Mouse (Mus musculus) neural tube, embryonic 13.5 days (tissue): Measurements from ENCODE around the gene Nedd4. TPM values are rescaled to one million over a fixed set of nuclear protein-coding genes. Genes with fewer than 3 reads are reported as not detected.

Experiments
- ATAC-seq: fragments of 200-750 bp; cut with Nextera tagmentation; 2 replicates; pipeline ENCODE4 v1.8.0; 2017; ENCODE audit warnings: low read depth, mild to moderate bottlenecking, moderate TSS enrichment, moderate library complexity
- H3K27ac ChIP-seq: fragments of 300-500 bp; sonication (generic); replicated peaks from 2 replicates; pipeline ENCODE4 v1.5.1; 2015; ENCODE audit warnings: moderate library complexity, mild to moderate bottlenecking, inconsistent platforms
- H3K27me3 ChIP-seq: fragments of 300-500 bp; sonication (generic); 2 replicates; pipeline ENCODE4 v1.6.1; 2015; ENCODE audit warnings: mild to moderate bottlenecking, inconsistent platforms
- H3K36me3 ChIP-seq: fragments of 300-500 bp; sonication (generic); 2 replicates; pipeline ENCODE4 v1.6.1; 2015; ENCODE audit warnings: mild to moderate bottlenecking, inconsistent platforms
- H3K4me1 ChIP-seq: fragments of 300-500 bp; sonication (generic); replicated peaks from 2 replicates; pipeline ENCODE4 v1.6.1; 2015; ENCODE audit warnings: inconsistent platforms
- H3K4me2 ChIP-seq: fragments of 300-500 bp; sonication (generic); 2 replicates; pipeline ENCODE4 v1.6.1; 2015; ENCODE audit warnings: inconsistent platforms, mild to moderate bottlenecking, moderate library complexity
- H3K4me3 ChIP-seq: fragments of 300-500 bp; sonication (generic); 2 replicates; pipeline ENCODE4 v1.5.1; 2015; ENCODE audit warnings: mild to moderate bottlenecking, inconsistent platforms
- H3K9ac ChIP-seq: fragments of 300-500 bp; sonication (generic); 2 replicates; pipeline ENCODE4 v1.6.1; 2015; ENCODE audit warnings: moderate library complexity, mild to moderate bottlenecking, inconsistent platforms
- H3K9me3 ChIP-seq: fragments of 300-500 bp; sonication (generic); 2 replicates; pipeline ENCODE4 v1.6.1; 2016; ENCODE audit warnings: inconsistent platforms
- WGBS: fragments of 180-500 bp; shearing (Covaris S2); methylation state at CpG from one replicate; pipeline ENCODE4 v1.1.7; 2015; 5-methylcytosine and 5-hydroxymethylcytosine counted together
- polyA plus RNA-seq: library from polyadenylated mRNA; unstranded; fragments of >200 nt; fragmentation: Nextera tagmentation; extraction: Ambion mirVana; gene quantifications from 2 replicates; pipeline ENCODE4 v1.2.1, GENCODE M21; 2015

Gene Nedd4
- polyA plus RNA-seq: 475 and 521 TPM in 2 replicates

- WGBS: under 1% methylated on average over 68 of the region's 83 CpGs
- Histone ChIP-seq H3K36me3 (peaks cover 16% of the 10 kb centered on the region), H3K4me1 (peaks cover 49% of the 10 kb centered on the region), H3K9ac (peak within 1 kb of the TSS; percentile 100), H3K4me2 (peak within 1 kb of the TSS; percentile 92), H3K9me3 (no peaks in the 10 kb centered on the region), H3K4me3 (peak within 1 kb of the TSS; percentile 99), H3K27me3 (no peaks in the 10 kb centered on the region), H3K27ac (peak within 1 kb of the TSS; percentile 99)
- peak; percentile 93 for ATAC-seq
Observed at GRCm38 (mm10) chr9:72661895-72662661, at the start of gene Nedd4. Nedd4 (plus strand) TSS chr9:72662346.

- 76% methylated on average over 2 of the region's 2 CpGs for WGBS
- no peak overlapping the region for H3K4me2 ChIP-seq
- peaks cover 42% of the 10 kb centered on the region for H3K36me3 ChIP-seq
- H3K4me1 ChIP-seq: no peaks in the 10 kb centered on the region; the same call in 1 of the 2 replicates
- H3K27me3 ChIP-seq: no peaks in the 10 kb centered on the region
- ATAC-seq: no peak
- H3K27ac ChIP-seq: no peak overlapping the region
- H3K4me3 ChIP-seq: no peak overlapping the region
- H3K9ac ChIP-seq: no peak overlapping the region
- H3K9me3 ChIP-seq: no peaks in the 10 kb centered on the region
Observed at GRCm38 (mm10) chr9:72613884-72614283, 48.3 kb upstream of the Nedd4 start.

GRCm38 (mm10) chr9:72614786-72615480 is 47.2 kb upstream of the Nedd4 start:
- no peaks in the 10 kb centered on the region for H3K9me3 ChIP-seq
- no peak overlapping the region for H3K4me2 ChIP-seq
- H3K36me3 ChIP-seq: peaks cover 48% of the 10 kb centered on the region
- H3K27ac ChIP-seq: no peak overlapping the region
- 71% methylated on average over 6 of the region's 6 CpGs for whole genome bisulfite sequencing
- ATAC-seq: no peak
- H3K4me1 ChIP-seq: no peaks in the 10 kb centered on the region; the same call in 1 of the 2 replicates
- no peak overlapping the region for H3K9ac ChIP-seq
- no peak overlapping the region for H3K4me3 ChIP-seq
- H3K27me3 ChIP-seq: no peaks in the 10 kb centered on the region

- no peak for ATAC-seq
- H3K4me2 ChIP-seq: no peak overlapping the region
- H3K4me3 ChIP-seq: no peak overlapping the region
- H3K9ac ChIP-seq: no peak overlapping the region
- H3K36me3 ChIP-seq: peaks cover 46% of the 10 kb centered on the region
- H3K9me3 ChIP-seq: no peaks in the 10 kb centered on the region
- H3K27ac ChIP-seq: no peak overlapping the region
- H3K27me3 ChIP-seq: no peaks in the 10 kb centered on the region
- 87% methylated on average over 3 of the region's 3 CpGs for WGBS
- H3K4me1 ChIP-seq: no peaks in the 10 kb centered on the region; the same call in 1 of the 2 replicates
Observed at GRCm38 (mm10) chr9:72618037-72618436, 44.1 kb upstream of the Nedd4 start.

- no peaks in the 10 kb centered on the region for H3K9me3 ChIP-seq
- H3K27ac ChIP-seq: no peak overlapping the region
- no peak overlapping the region for H3K4me3 ChIP-seq
- 82% methylated on average over 1 of the region's 1 CpGs for WGBS
- H3K27me3 ChIP-seq: no peaks in the 10 kb centered on the region
- peaks cover 14% of the 10 kb centered on the region for H3K4me1 ChIP-seq
- ATAC-seq: no peak
- H3K36me3 ChIP-seq: peaks cover 22% of the 10 kb centered on the region
- no peak overlapping the region for H3K4me2 ChIP-seq
- H3K9ac ChIP-seq: no peak overlapping the region
Observed at GRCm38 (mm10) chr9:72623605-72624004, 38.5 kb upstream of the Nedd4 start.

- Histone ChIP-seq H3K27ac (no peak overlapping the region), H3K9me3 (no peaks in the 10 kb centered on the region), H3K9ac (no peak overlapping the region), H3K4me3 (no peak overlapping the region), H3K27me3 (no peaks in the 10 kb centered on the region), H3K36me3 (0 out of 2 replicates have a peak, but pooled peaks cover 6% of the 10 kb centered on the region), H3K4me1 (peaks cover 17% of the 10 kb centered on the region), H3K4me2 (no peak overlapping the region)
- 55% methylated on average over 1 of the region's 1 CpGs for WGBS
- ATAC-seq: no peak
Observed at GRCm38 (mm10) chr9:72627598-72627997, 34.5 kb upstream of the Nedd4 start.

- no peaks in the 10 kb centered on the region for H3K36me3 ChIP-seq
- H3K4me2 ChIP-seq: no peak overlapping the region
- H3K27ac ChIP-seq: no peak overlapping the region
- 33% methylated on average over 2 of the region's 2 CpGs for WGBS
- H3K27me3 ChIP-seq: no peaks in the 10 kb centered on the region
- peaks cover 17% of the 10 kb centered on the region for H3K4me1 ChIP-seq
- ATAC-seq: 0 out of 2 replicates have a peak, but pooled peaks have one; percentile 40
- H3K4me3 ChIP-seq: no peak overlapping the region
- H3K9me3 ChIP-seq: no peaks in the 10 kb centered on the region
- no peak overlapping the region for H3K9ac ChIP-seq
Observed at GRCm38 (mm10) chr9:72628591-72628990, 33.6 kb upstream of the Nedd4 start.

- Histone ChIP-seq H3K4me1 (peaks cover 15% of the 10 kb centered on the region), H3K9ac (no peak overlapping the region), H3K9me3 (no peaks in the 10 kb centered on the region), H3K27me3 (no peaks in the 10 kb centered on the region), H3K4me2 (no peak overlapping the region), H3K4me3 (no peak overlapping the region), H3K36me3 (no peaks in the 10 kb centered on the region), H3K27ac (no peak overlapping the region)
- WGBS: 88% methylated on average over 1 of the region's 1 CpGs
- no peak for ATAC-seq
Observed at GRCm38 (mm10) chr9:72632198-72632597, 29.9 kb upstream of the Nedd4 start.

- H3K4me3 ChIP-seq: no peak overlapping the region
- no peaks in the 10 kb centered on the region for H3K27me3 ChIP-seq
- no peak overlapping the region for H3K27ac ChIP-seq
- no peaks in the 10 kb centered on the region for H3K9me3 ChIP-seq
- no peaks in the 10 kb centered on the region for H3K36me3 ChIP-seq
- ATAC-seq: no peak
- peaks cover 16% of the 10 kb centered on the region for H3K4me1 ChIP-seq
- no peak overlapping the region for H3K4me2 ChIP-seq
- no peak overlapping the region for H3K9ac ChIP-seq
Observed at GRCm38 (mm10) chr9:72635134-72635533, 27.0 kb upstream of the Nedd4 start.

GRCm38 (mm10) chr9:72636547-72636946 is 25.6 kb upstream of the Nedd4 start:
- Histone ChIP-seq H3K4me3 (no peak overlapping the region), H3K9ac (no peak overlapping the region), H3K27ac (no peak overlapping the region), H3K9me3 (no peaks in the 10 kb centered on the region), H3K4me1 (peaks cover 30% of the 10 kb centered on the region), H3K27me3 (no peaks in the 10 kb centered on the region), H3K4me2 (no peak overlapping the region), H3K36me3 (no peaks in the 10 kb centered on the region)
- ATAC-seq: no peak
- 86% methylated on average over 7 of the region's 7 CpGs for WGBS

- Histone ChIP-seq H3K27ac (no peak overlapping the region), H3K4me3 (no peak overlapping the region), H3K36me3 (no peaks in the 10 kb centered on the region), H3K9me3 (no peaks in the 10 kb centered on the region), H3K4me1 (peaks cover 31% of the 10 kb centered on the region), H3K27me3 (no peaks in the 10 kb centered on the region), H3K9ac (no peak overlapping the region), H3K4me2 (no peak overlapping the region)
- WGBS: 83% methylated on average over 8 of the region's 8 CpGs
- no peak for ATAC-seq
Observed at GRCm38 (mm10) chr9:72637243-72637642, 24.9 kb upstream of the Nedd4 start.
